Mouse (Mus musculus) ovary, postnatal 10 days (tissue): ENCODE results near the gene Acp5.

Source experiments
- DNase-seq: peaks from one replicate; pipeline ENCODE4 v3.0.0; 2022; ENCODE audit warnings: low spot score

Acp5 gene

GRCm38 (mm10) chr9:22139746-22140145 is 4.2 kb upstream of the Acp5 start:
- no peak for DNase-seq

- DNase-seq = no peak
Measured at GRCm38 (mm10) chr9:22138480-22138879, 3.0 kb upstream of the Acp5 start.

DNA sequence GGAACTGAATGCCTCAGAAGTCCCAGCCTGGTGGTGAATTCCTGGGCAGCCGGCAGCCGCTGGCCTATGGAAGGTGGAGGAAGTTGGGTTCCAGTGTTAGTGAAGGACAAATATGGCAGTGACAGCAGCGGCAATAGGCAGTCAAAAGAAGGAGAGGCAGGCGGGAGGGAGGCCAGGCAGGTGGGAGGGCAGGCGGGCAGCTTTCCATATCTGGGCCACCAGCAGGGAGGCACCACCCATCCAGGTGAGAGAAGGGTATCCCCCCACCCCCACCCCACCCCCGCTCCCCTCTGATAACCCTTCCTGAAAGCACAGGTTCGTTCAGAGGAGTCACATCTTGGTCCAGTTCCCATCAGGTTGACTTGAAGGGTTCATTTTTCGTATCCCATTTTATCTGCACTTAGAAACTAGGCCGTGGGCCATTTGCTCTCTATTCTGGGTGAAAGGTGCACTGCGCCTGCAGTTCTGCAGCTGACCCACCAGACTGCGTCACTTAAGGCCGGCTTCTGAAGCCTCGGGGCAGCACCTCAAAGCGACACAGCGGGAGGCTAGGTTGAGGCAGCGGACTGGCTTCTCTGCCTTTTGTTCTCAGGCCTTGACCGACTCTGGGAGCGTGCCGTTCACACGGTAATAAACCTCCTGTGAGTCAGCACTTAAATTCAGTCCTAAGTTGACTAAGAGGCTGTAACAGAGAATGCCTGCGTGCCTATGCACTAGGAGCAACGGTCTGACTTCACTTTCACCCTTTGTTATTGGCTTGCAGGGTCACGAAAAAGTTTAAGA is 1.4 kb upstream of the Acp5 start:
- DNase-seq = no peak

- no peak for DNase-seq
Measured at GRCm38 (mm10) chr9:22134988-22135643, 395 bp downstream of the Acp5 start.

DNA sequence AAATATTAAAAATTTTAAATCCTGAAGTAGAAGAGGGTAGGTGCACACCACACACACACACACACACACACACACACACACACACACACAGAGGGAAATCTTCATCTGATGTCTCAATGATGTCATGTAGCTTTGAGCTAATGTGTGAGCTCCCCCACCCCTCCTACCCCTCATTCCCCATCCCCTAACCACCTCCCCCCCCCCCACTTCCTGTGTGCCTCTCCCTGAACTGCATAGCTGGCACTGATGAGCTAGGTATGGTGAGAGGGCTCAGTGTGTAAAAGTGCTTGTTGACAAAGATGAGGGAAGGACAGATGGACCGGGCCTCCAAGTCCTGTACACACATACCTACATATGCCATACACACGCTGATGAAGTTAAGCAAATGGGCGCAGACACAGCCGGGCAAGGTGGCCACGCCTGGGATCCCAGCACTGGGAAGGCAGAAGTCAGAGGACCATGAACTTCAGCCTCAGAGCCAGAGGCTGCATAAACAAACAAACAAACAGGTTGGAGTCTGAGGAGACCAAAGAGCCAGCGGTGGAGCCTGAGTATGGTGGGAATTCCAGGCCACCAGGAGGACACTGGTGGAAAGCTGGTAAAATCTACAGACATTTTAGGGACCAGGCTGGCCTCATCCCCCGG is 1.1 kb downstream of the Acp5 start:
- DNase-seq = no peak

DNA sequence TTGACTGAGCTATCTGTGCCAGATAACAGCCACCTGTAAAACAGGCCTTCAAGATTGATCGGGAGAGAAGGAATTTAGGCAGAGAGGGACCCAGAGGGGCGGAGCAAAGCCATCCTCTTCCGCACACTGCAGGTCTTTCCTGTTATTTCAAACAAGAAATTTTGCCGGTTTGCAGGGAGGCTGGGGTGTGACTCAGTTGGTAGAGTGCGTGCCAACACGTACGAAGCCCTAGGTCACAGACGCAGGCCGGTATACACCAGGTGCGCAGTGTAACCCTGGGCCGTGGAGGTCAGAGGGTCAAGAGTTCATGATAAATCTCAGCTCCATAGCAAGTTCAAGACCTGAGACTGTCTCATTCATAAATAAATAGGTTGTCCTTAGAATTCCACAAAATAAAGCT is 3.3 kb downstream of the Acp5 start:
- no peak for DNase-seq

GRCm38 (mm10) chr9:22131226-22131981 is 4.1 kb downstream of the Acp5 start:
- DNase-seq = peak; percentile 17

GRCm38 (mm10) chr9:22125246-22126027 is 10.1 kb downstream of the Acp5 start:
- DNase-seq = no peak

DNA sequence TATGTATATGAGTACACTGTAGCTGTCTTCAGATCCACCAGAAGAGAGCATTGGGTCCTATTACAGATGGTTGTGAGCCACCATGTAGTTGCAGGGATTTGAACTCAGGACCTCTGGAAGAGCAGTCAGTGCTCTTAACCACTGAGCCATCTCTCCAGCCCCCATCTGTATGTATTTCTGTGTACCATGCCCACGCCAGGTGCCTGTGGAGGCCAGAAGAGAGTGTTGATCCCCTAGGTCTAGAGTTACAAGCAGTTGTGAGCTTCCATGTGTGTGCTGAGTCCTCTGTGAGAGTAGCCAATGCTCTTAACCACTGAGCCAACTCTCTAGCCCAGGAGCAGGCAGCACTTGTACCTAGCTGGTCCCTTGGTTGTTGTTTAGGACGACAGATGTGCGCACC is 11.3 kb downstream of the Acp5 start:
- no peak for DNase-seq

- DNase-seq = no peak
Measured at GRCm38 (mm10) chr9:22123069-22123609, 12.4 kb downstream of the Acp5 start.

DNA sequence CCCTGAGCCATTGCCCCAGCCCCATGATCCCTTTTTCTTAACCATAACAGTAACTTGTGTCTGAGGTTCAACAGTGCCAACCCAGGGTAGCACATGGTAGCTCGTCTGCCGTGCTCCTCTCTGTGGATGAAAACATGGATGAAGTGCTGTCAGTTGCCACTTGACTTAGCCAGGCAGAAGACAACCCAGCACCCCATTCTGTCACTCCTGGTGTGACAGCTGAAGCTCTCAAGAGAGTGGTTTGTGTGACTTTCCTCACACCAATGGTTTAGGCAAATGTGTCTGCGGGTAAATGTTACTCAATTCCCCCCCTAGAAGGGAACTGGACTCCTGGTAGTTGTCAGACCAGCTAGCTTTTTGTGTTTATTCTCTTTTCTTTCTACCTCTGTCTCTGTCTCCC is 13.5 kb downstream of the Acp5 start:
- no peak for DNase-seq

DNA sequence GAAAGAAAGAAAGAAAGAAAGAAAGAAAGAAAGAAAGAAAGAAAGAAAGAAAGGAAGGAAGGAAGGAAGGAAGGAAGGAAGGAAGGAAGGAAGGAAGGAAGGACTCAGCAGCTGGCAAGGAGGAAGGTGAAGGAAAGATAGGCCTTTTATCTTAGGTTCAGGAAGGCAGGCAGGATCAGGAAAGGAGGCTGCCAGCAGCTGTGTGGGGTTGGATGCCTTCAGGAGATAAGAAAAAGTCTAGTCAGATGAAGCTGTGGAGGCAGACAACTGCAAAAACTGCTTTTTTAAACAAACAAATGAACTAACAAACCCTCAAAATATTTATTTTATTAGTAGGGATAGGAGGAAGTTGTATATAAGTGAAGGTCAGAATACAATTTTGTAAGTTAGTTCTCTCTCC is 14.0 kb downstream of the Acp5 start:
- no peak for DNase-seq

DNA sequence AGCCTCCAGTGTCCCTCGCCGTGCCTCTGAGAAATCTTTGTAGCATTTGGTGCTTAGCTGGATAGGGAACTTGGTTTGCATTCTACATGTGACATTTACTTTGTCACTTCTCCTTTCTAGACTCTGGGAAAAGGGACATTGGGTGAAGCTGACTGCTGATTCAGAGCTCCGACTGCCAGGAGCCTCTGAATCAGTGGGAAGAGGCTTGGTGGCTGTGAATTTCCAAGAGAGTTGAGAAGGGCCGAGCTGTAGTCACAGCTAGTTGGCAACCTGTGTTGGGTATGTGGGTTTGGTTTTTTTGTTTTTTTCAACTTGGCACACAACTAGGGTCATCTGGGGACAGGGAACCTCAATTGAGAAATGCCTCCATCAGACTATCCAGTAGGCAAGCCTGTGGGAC is 16.0 kb downstream of the Acp5 start:
- no peak for DNase-seq

GRCm38 (mm10) chr9:22117754-22118456 is 17.6 kb downstream of the Acp5 start:
- no peak for DNase-seq

GRCm38 (mm10) chr9:22116740-22117426 is 18.6 kb downstream of the Acp5 start, which contains the start of gene Elof1:
Gene Elof1 (minus strand): TSS chr9:22117172.
- peak; percentile 79 for DNase-seq

DNA sequence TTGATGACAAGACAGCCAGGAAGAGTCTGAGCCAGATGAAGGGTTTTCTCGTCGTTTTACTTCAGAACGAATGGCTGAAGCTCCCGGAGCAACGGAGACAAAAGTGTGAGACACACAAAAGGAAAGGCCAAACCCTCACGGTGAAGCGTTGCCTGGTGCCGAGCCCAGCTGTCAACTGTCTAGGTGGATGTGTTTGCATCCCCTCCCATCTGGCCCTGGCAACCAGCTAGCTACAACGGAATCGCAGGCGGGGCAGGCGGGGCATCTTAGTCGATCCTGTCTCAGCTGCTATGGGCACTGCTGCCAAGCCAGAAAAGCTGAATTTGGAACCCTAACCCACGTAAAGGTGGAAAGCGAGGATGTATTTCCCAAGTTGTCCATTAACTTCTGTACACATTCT is 19.4 kb downstream of the Acp5 start:
- DNase-seq = no peak

DNA sequence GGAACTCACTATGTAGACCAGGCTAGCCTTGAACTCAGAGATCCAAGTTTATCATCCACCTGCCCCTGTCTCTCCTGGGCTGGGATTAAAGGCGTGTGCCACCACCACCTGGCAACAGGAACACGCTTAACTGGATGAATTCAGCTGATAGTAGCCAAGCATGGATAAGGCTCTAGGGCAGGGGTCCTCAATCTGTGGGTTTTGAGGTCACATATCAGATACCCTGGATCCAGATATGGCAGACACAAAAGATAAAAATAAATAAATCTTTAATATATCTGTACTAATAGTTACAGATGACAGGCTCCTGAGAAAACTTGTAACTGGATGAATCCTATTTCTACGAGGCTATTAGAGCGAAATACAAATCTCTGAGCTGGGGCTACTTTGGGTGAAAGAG is 19.9 kb downstream of the Acp5 start:
- DNase-seq = no peak

GRCm38 (mm10) chr9:22108194-22108593 is 27.3 kb downstream of the Acp5 start:
- DNase-seq = no peak

DNA sequence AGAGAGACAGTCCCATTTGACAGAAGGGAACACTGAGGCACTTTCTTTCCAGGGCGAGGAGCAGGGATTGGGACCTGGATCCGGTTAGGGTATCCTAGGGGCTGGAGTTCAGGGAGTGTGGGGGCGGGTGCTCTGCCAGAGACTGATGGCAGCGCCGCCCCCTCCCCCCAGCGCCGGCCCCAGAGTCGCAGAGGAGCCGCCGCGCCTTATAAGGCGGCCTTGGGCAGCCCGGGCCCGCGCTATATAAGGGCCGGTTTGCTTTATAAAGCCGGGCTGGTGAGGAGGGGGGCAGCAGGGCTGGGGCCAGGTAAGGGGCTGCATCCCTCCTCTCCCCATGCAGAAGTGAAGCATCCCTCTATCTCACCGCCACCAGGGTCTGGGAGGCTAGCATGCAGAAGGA is 35.6 kb downstream of the Acp5 start:
- no peak for DNase-seq
